Mouse (Mus musculus) cortical plate, adult 2 months (tissue): ENCODE results near the gene Pus3.

Source experiments
- CTCF ChIP-seq: fragments of 200-500 bp; IDR thresholded peaks from 2 replicates; pipeline ENCODE4 v1.5.1; 2011; ENCODE audit warnings: mild to moderate bottlenecking, control low read depth, low read length; ENCODE audit not compliant: insufficient read depth; ENCODE audit errors: extremely low read depth
- POLR2A ChIP-seq: fragments of 200-500 bp; IDR thresholded peaks from 2 replicates; pipeline ENCODE4 v1.6.1; 2011; ENCODE audit warnings: mild to moderate bottlenecking, low read length, control low read depth; ENCODE audit not compliant: insufficient read depth; ENCODE audit errors: extremely low read depth

DNA sequence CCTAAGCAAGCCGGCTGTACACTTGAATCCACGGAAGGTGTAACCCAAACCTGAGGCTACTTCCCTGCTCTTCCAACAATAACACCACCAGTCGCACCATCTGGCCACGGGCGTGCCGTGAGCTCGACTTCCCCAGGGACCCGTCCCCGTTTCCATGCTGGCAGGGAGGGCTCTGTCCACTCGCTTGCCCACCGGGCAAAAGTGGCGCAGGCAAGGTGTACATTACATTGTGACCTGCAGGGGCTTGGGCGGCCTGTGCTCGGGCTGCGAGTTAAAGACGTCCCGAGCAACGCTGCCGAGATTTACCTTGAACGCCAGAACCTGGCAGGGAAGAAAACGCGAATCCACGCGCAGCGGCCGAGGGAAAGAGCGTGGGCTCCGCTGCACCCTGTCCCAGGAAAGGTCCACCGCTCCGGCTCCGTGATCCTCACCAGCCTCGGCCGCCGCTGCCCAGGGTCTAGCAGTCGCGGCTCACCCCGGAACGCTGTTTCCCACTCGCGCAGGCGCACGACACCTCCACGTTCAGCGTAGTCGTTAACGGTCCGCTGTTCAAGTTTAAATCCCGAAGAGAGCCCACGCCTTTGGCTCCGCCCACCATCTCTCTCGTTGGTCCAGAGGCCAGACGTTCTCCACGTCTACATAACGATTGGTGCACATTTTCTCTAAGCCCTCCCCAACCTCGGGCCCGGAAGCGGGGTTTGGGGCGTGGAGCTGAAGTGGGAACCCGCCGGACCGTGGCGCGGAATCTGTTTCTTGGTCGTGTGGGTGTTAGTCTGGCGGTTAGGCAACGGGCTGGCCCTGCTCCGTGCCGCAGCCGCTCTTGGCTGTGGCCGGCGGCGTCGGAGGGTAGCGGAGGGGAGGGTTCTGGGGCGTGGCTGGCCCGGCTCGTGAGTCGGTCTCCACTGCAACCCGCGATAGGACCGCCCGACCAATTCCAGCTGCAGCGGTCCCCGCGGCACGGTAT lies 11.5 kb downstream of the Pus3 start, which contains the start of the genes Pate2 and Hyls1:
- no peak for TF ChIP-seq CTCF
- TF ChIP-seq POLR2A = peak; percentile 90
